Mouse (Mus musculus) regulatory T cell (primary cell): ENCODE measurements around the gene Qprt.
"Not testable (repeated sequence)": the region's sequence is repeated elsewhere in the genome, so short reads cannot be mapped to it uniquely, and the experiment has no call there.

Experiments
- in situ Hi-C: fragments of 300-600 bp; cut with MboI, MseI; formaldehyde crosslinking; loops from one replicate; pipeline ENCODE4 v1.15.1; 2025; ENCODE audit warnings: high pct_unique_total_duplicates

Gene Qprt

DNA sequence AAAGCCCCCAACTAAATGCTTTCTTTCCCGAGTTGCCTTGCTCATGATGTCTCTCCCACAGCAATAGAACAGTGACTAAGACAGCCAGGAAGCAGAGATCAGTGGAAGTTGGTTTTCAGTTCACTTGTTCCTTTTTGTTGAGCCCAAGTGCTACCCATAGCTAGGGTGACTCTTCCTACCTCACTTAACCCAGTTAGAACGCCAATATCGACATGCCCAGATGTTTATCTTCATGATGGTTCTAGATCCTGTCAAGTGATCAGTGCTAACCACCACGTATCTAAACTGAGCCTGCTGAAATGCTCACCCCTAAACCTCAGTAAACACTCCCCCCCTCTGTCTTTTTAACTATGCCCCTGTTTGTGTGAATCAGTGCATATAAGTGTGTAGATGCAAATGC, 22.5 kb downstream of the Qprt start:
- in situ Hi-C loops, result no loop called here

DNA sequence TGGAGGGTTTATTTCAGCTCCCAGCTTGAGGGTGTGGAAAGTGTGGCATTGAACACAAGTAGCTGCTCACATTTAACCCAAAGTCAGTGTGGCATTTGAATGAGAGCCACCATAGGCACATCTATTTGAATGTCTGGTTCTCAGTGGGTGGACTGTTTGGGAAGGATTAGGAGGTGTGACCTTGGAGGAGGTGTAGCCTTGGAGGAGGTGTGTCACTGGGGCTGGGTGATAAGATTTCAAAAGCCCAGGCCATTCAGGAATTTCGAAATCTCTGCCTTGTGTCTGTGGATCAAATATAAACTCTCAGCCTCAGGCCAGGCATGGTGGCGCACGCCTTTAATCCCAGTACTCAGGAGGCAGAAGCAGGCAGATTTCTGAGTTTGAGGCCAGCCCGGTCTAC, 23.1 kb downstream of the Qprt start:
- in situ Hi-C loops, result no loop called here

DNA sequence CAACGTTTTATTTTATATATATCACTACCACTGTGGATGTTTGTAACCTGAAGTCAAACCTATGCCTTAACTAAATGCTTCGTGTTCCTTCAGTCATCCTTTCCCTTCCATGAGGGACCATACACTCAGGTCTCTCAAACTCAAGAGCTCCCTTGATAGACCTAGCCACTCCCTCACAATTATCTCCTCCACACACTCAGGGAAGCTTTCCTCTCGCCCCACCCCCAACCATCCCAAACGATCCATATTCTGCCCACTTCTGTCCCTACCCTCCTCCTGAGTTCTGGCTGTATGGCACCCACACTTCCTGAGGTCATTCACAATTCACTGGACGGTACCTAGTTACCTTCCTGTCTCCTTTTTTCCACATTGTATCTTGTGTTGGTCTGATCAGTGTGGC, 23.5 kb downstream of the Qprt start:
- in situ Hi-C loops, result no loop called here

DNA sequence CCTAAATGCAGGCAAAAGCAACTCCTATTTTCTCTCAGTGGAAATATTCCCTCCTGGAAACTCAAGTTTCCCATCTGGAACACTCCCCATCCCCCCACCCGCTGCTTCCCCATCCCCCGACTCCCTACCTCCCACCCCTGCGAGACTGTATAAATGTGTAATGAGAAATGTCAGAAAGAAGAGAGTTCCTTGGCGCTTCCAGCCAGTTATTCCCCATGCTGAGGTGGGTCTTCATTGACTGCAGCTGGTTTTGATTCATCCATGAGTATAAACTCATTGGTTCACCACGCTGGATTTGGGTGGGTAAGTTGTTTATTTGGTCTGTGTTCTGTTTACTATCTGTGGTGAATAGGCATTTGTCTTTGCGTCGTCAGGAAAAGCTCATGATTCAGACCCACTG, 25.6 kb downstream of the Qprt start:
- in situ Hi-C loops, result no loop called here

DNA sequence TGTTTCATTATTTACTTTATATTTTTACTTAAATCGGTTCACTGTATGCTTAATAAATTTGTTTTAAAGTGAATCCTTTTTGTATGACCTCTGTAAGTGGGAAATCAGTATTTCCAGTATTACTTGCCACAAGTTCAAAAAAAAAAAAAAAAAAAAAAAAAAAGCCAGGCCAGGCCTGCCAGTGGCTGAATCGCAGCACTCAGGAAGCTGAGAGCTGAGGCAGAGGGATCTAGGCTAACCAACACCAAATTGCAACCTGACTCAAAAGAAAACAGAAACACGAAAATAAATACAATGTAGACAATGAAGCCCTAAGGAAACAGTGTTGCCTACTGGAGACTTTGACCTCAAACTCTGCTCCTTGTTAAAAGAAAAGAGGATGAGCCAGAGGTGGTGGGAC, 28.1 kb downstream of the Qprt start:
- in situ Hi-C loops, result no loop called here

DNA sequence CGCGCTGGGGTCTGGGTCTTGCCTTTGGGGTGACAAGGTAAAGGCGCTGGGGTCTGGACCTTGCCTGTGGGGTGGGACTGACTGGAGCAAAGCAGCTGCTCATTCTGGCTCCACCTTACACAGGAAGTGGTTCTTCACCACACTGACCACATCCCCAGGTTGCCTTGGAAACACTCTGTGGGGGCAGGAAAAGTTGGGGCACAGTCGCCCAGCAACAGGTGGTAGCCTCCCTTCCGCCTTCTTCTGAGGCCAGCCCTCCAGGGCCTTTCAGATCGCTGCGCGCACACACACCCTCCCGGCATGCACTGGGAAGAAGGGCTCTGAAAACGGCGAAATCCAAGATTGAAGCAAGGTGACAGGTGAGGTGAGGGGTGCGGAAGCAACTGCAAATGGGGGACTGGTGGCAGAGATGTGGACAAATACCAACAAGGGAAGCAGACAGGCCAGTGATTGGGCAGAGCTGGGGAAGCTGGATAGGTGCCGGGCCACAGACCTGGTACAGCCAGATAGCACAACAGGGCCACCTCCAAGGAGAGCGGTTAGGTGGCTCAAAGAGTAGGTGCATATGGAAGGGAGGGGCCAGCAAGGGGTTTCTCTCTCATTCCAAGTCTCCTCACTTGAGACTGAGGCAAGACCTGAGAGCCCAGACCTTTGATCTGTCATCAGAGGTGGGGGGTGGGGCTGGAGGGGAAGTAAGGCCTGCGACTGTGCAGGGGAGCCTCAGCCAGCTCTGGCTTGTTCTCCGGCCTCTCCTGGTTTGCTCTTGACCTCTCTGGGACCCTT, 30.7 kb downstream of the Qprt start, which contains the start of gene AI467606:
Gene AI467606, plus strand, starts transcription at position 246 of the 783 bp plus-strand sequence.
- in situ Hi-C loops, result no loop called here

DNA sequence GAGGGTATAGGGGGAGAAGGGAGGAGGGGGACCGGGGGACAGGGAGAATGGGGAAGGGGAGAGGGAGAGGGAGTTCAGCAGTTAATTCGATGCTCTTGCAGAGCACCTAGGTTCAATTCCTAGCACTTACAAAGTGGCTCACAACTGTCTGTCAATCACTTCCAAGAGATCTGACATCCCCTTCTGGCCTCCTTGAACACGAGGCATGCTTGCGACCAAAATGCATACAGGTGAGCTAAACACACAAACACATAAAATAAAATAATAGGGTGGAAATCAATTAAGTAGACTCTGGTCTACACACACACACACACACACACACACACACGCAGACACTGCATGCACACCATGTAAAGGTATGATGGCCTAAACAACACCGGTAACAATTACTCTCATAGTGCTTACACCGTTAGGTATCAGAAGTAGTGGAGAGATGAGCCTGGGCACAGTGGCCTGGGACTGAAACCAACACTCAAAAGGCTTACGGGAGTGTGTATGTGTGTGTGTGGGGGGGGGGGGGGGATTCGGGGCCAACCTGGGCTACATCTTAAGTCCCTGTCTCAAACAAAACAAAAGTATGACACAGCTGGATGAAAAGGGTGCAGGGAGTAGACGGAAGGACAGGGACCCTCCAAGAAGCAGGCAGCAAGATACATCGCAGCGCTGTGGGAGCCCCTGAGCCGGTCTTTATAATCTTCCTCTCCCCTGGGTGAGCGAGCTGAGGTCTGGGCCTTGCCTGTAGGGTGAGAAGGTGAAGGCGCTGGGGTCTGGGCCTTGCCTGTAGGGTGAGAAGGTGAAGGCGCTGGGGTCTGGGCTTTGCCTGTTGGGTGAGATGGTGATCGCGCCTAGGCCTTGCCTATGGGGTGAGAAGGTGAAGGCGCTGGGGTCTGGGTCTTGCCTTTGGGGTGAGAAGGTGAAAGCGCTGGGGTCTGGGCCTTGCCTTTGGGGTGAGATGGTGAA, 31.6 kb downstream of the Qprt start:
- in situ Hi-C loops, result no loop called here

DNA sequence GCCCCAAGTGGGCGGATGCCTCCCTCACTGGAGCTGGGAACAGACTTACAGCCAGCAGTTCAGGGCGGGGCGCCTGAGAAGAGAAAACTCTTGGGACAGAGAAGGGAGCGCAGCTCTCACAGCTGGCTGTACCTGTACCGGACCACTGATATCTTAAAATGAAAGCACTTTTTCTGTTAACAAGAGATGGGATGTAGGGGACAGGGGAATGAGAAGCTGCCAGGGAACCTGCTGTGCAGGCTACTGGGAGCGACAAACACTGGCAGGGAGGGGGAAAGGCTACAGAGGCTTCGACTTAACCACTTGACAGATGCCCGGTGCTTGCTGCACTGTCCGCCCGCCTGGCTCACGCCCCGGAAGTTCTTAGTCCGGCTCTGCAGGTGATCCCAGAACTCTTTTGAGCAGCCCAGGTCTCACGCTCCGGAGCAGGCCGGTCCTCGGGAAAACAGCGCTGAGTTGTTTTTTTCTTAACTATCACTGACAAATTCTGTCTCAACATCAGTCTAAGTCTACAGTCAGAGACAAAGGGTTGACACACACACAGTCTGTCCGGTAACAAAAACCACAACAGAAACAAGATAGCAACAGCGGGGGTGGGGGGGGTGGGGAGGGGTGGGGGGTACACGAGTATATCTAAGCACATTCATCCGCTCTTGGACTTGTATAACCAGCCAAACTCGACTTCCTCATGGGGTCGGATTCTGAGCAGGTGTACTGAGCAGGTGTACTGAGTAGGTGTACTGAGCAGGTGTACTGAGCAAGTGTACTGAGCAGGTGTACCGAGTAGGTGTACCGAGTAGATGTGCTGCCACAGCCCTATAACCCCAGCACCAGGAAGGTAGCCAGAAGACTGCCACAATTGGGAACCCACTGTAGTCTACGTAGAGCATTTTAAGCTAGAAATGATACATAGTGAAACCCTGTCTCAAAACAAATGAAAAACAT, 32.9 kb downstream of the Qprt start:
- in situ Hi-C loops, result no loop called here

DNA sequence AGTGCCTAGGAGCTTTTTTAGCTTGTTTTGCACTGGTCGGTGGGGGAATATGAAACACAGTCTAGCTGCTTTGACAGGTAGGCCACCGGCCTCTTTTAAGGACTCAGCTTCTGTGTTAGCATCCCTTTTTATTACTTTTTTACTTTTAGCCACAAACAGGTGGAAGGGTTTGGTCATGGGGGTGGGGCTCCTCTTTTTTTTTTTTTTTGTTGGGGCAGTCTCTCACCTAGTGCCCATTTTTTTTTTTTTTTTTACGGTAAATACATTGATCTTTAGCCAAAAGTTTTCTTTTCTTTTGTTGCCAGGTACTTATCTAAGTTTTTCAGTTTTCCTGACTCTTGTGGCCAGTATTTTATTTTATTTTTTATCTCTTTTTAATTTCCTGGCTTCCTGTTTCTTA, 33.9 kb downstream of the Qprt start:
- in situ Hi-C loops, result no loop called here

DNA sequence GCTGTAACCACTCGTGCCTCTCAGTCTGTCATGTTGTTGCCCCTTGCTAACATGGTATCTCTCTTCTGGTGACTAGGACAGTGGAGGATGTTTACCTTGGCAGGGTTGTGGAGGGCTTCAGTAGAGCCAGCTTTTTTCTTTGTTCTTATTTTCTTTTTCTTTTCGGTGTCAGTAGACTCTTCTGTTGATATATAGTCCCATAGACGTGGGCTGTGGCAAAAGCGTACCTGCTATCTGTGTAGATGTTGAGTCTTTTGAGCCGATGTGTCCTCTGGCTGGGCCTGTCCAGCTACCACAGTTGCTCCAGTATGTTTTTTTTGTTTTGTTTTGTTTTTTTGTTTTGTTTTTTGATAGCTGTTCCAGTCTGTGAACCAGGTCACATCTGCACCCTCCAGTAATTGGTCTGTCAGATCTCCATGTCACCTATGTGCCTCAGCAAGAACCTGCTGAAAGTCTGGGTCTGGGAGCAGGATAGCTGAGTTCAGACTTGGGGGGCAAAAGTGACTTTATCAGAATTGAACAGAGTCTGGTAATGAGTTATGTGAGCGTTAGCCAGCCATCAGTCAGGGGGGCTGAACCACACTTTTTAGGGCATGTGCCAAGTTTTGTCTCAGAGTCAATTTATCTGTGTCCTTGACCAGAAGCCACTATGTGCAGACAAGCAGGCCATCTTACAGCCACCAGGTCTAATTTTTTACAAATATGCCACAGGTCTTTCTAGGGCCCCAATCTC, 34.6 kb downstream of the Qprt start, which contains the start of gene Zg16:
Gene Zg16, minus strand, starts transcription at position 51 of the 733 bp plus-strand sequence.
- in situ Hi-C loops, result not testable (repeated sequence)

DNA sequence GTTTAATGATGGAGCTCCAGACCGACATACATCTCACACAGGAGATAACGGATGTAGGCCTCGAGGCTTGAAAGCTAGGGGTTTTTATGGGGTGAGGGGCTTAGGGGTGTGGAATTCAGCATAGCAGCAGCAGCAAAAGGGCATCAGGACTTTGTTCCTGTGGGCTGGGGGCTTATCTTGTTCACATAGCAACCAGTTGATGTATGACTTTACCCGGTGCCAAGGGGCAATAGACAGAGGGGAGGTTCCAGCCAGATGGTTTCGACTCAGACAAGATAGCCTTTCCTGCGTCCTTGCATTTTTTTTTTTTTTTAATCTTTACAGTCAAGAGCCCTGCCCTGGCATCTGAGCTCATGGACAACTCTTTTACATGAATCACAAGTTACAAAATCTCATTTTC, 36.3 kb downstream of the Qprt start:
- in situ Hi-C loops, result not testable (repeated sequence)

DNA sequence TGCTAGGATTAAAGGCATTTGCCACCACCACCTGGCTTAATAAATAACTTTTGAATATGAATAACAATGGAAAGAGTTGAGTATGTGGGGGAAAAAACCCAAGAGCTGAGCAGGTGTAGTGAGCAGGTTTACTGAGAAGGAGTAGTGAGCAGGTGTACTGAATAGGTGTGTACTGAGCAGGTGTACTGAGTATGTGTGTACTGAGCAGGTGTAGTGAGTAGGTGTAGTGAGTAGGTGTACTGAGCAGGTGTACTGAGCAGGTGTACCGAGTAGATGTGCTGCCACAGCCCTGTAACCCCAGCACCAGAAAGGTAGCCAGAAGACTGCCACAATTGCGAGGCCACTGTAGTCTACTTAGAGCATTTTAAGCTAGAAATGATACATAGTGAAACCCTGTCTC, 37.2 kb downstream of the Qprt start:
- in situ Hi-C loops, result no loop called here

DNA sequence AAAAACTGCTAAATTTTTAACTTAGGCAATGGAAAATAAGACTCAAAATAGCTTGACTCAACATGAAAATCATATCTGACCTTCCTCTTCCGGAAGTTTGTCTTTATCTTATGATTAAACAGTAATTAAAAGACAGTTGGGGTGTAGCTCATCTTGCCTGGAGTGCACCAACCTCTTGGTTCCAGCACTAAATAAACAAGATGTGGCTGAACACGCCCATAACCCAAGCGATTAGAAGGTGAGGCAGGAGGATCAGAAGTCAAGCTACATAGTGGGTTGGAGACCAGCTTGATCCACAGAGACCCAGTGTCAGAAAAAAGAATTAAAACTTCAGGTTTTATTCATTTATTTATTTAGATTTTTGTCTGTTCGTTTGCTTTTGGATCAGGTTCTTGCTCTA, 38.3 kb downstream of the Qprt start:
- in situ Hi-C loops, result no loop called here

DNA sequence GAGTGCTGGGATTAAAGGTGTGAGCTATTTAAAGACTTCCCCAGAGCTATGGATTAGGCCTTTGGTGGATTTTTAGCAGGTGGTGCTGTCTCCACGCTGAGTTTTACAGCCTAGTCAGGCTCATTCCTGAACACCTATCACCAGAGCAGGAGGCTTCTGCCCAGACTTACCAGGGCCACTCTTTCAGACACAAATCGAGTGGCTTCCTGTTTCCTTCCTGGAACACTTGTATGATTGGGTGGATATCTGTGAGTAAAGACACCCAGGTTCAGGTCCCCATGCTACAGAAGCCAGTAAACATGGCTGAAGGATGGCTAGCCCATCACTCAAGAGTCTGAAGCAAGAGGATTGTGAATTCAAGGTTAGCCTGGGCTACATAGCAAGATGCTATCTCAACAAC, 39.0 kb downstream of the Qprt start:
- in situ Hi-C loops, result no loop called here

DNA sequence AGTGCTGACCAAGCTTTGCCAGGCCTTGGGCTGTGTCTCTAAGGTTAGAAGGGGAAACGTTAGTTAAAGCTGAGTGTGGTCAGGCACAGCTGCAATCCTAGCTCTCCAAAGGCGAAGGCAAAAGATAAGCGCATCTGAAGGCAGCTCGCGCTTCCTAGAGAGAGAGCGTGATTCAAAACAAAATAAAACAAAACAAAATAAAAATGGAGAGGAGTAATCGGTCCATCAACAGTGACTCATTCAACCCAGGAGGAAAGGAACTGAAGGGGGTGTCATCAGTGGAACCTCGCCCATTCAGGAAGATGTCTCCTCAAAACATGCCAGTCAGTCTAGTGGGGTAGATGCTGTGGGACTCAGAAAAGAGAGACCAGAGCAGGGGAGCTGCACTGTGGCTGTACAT, 39.8 kb downstream of the Qprt start:
- in situ Hi-C loops, result no loop called here

DNA sequence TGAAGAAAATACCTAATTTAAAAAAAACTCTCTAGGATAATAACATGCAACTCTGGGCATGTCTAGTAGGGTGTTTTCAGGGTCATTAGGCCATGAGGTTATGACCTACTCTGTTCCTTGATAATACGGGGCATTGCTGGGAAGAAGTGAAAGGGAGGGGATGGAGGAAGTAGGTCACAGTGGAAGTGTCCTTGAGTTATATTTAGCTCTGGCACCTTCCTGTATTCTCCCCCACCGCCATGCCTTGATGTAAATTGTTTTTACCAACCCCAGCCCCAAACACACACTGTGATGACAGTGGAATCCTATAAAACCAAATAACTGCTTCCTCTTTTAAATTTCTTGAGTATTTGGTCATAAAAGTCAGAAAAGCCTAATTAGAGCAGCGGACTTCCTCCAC, 42.0 kb downstream of the Qprt start:
- in situ Hi-C loops, result no loop called here

DNA sequence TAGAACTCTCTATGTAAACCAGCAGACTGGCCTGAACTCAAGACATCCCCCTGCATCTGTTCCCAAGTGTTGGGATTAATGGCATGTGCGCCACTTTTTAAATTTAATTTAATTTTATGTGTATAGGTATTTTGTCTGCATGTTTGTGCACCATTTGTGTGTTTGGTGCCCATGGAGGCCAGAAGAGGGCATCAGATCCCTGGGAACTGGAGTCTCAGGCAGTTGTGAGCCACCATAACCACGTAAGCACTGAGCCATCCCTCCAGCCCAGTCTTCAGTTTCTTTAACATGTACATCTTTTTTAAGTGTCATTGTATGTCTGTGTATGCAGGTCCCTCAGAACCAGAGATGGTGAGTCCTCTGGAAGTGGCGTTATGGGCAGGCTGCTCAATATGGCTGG, 44.3 kb downstream of the Qprt start:
- in situ Hi-C loops, result no loop called here

DNA sequence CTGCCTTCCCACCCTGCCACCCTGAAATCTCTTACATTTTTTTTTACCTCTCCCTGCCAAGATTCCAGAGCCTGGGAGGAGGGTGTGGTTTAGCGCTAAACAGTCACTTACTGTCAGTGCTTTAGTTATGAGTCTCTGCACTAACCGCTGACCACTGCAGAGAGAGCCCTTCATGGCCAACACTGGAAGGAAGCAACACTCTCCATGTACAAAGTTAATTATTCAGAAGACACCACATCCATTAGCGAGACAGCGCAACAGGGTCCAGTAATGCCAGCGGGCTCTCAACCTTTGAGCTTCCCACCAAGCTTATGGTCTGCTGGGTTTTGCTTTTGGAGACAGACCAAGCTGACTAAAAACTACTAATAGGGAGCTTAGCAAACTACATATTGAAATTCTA, 45.8 kb downstream of the Qprt start:
- in situ Hi-C loops, result no loop called here

DNA sequence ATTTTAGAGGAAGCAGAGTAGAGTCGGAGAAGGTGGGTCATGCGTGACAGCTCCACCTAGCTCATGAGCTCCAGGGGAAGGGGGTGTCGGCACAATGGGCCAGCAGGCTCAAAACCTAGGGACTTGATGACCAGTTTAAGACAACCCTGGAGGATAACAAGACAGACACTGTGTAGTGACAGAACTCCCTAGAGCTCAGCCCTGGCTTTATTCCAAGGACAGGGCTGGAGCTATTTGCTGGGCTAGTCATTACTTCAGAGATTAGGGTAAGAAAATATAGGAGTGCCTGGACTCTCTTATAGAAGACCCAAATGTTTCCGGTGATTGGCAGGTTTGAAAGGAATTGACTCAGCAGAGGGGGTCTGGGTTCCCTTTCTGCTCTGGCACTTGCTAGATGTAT, 48.8 kb downstream of the Qprt start:
- in situ Hi-C loops, result no loop called here

DNA sequence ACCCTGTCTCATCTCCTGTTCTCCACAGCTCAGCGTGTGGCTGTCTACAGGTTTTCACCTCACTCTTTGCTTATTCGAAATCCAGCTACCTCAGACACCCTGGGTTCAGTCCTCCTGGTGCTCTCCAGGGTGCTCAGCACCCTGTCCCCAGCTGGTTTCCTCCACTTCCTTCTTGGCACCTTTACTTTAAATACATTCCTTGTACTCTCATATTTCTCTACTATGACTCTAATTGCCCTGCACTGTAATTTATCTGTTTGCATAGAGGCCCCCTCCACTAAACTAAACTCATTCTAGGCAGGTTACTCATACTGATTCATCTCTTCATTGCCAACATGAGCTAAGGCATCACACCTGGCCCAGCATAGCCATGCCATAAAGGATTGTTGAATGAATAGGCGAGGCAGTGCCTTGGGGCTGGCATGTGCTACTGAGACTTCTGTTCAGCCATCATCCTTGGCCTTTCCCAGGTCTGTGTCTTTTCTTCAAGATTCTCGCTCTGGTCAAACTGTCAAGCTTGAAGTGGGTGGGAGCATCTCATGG, 51.1 kb downstream of the Qprt start:
- in situ Hi-C loops, result no loop called here

DNA sequence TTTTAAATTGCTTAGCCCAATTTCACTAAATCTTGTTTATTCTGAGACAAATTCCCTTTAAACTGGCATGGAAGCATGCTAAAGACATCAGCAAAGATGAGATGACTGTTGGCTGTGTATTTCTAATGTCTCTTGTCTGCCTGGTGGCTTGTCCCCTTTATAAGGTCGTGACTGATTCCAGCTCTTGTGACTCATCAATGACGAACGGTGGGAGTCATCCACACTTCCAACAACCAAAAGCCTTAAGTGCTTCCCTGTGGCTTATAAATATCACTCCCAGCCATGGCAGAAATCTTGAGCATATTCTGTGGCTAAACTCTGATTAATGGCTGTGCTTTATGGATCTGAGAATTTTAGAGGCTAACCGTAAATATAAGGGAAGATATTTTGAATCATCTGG, 55.7 kb downstream of the Qprt start:
- in situ Hi-C loops, result loop anchor here (5.0 kb wide), 1 partner anchor 41 kb away; no protein-coding TSS in a partner anchor
